Mouse (Mus musculus) lung, embryonic 14.5 days (tissue): ENCODE measurements around the gene Ghitm. TPM values are rescaled to one million over a fixed set of nuclear protein-coding genes. Genes with fewer than 3 reads are reported as not detected.
A peak's percentile ranks its signal among the peaks of the same experiment; 100 is the strongest.
"Not testable (repeated sequence)": the region's sequence is repeated elsewhere in the genome, so short reads cannot be mapped to it uniquely, and the experiment has no call there.

ENCODE experiments used
- ATAC-seq: fragments of 200-750 bp; cut with Nextera tagmentation; 2 replicates; pipeline ENCODE4 v1.8.0; 2017; ENCODE audit warnings: mild to moderate bottlenecking, moderate TSS enrichment, moderate library complexity; ENCODE audit not compliant: insufficient read depth
- DNase-seq: peaks from one replicate; pipeline ENCODE4 v3.0.0-alpha.2; 2015
- H3K27ac ChIP-seq: fragments of 300-500 bp; sonication (generic); 2 replicates; pipeline ENCODE4 v1.5.1; 2014; ENCODE audit warnings: low read depth, mild to moderate bottlenecking, moderate library complexity
- H3K27me3 ChIP-seq: fragments of 300-500 bp; sonication (generic); 2 replicates; pipeline ENCODE4 v1.6.1; 2014; ENCODE audit warnings: low read length, control low read depth; ENCODE audit not compliant: insufficient read depth
- H3K36me3 ChIP-seq: fragments of 300-500 bp; sonication (generic); 2 replicates; pipeline ENCODE4 v1.6.1; 2014; ENCODE audit warnings: control low read depth; ENCODE audit not compliant: insufficient read depth
- H3K4me1 ChIP-seq: fragments of 300-500 bp; sonication (generic); 2 replicates; pipeline ENCODE4 v1.6.1; 2014; ENCODE audit warnings: antibody characterized with exemption, control low read depth; ENCODE audit not compliant: insufficient read depth
- H3K4me2 ChIP-seq: fragments of 300-500 bp; sonication (generic); 2 replicates; pipeline ENCODE4 v1.6.1; 2014; ENCODE audit warnings: mild to moderate bottlenecking
- H3K4me3 ChIP-seq: fragments of 300-500 bp; sonication (generic); 2 replicates; pipeline ENCODE4 v1.5.1; 2014; ENCODE audit warnings: low read depth, low read length
- H3K9ac ChIP-seq: fragments of 300-500 bp; sonication (generic); 2 replicates; pipeline ENCODE4 v1.6.1; 2014
- H3K9me3 ChIP-seq: fragments of 300-500 bp; sonication (generic); 2 replicates; pipeline ENCODE4 v1.6.1; 2016; ENCODE audit warnings: low read depth, low read length, control low read depth
- CTCF ChIP-seq: IDR thresholded peaks from 2 replicates; pipeline ENCODE4 v1.5.1; 2016; ENCODE audit warnings: antibody characterized with exemption, low read depth
- WGBS: fragments of 180-500 bp; shearing (Covaris S2); extraction: QIAGEN DNeasy Blood & Tissue Kit; methylation state at CpG from one replicate; pipeline ENCODE4 v1.1.7; 2014; 5-methylcytosine and 5-hydroxymethylcytosine counted together
- polyA plus RNA-seq: library from polyadenylated mRNA; unstranded; fragments of >200 nt; fragmentation: Nextera tagmentation; extraction: Ambion mirVana; gene quantifications from 2 replicates; pipeline ENCODE4 v1.2.1, GENCODE M21; 2014

The Ghitm gene
- polyA plus RNA-seq, 1 experiment from 2014 or later = 186 TPM

DNA sequence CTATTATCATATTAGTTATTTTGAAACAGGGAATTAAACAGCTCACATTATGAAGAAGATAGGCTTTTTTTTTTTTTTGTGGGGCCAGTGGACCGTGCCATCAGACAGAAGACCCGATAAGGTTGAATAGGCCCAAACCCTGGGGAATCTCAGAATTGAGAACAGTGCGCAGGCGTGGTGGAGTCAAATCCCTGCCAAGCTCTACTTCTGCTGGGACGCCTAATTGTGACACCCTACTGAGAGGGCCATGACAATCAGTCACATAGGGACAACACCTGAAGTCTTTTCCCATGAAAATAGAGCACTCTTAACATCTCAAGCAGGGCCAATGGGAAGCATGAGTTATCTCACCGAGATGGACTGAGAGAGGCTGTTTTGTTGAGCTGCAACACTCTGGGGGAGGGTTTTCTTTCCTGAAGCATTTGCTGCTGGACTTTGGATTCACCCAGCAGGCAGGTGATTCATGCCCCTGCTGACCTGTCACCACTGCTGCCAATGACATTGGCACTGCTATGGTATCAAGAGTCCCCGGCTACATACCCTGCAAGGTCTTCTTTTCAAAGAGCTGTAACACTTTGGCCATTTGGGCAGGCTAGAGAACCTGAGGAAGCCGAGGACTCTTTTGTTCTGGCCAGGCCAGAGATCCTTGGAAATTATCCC is 4.1 kb upstream of the Ghitm start:
- Histone ChIP-seq H3K9ac (no peak overlapping the region), H3K4me1 (peaks cover under 1% of the 10 kb centered on the region; the same call in 1 of the 2 replicates), H3K27me3 (no peaks in the 10 kb centered on the region), H3K9me3 (no peaks in the 10 kb centered on the region), H3K36me3 (no peaks in the 10 kb centered on the region), H3K4me3 (no peak overlapping the region), H3K4me2 (no peak overlapping the region), H3K27ac (no peak overlapping the region)
- DNase-seq (no peak), ATAC-seq (no peak)
- 73% methylated on average over 8 of the region's 8 CpGs for WGBS
- no peak for TF ChIP-seq CTCF

- not testable (repeated sequence) for DNase-seq, H3K4me3 ChIP-seq, H3K9me3 ChIP-seq, H3K27me3 ChIP-seq, H3K9ac ChIP-seq, H3K36me3 ChIP-seq, ATAC-seq, H3K27ac ChIP-seq, H3K4me1 ChIP-seq, H3K4me2 ChIP-seq
- 73% methylated on average over 2 of the region's 3 CpGs for WGBS
Observed at GRCm38 (mm10) chr14:37137596-37137995, 2.5 kb upstream of the Ghitm start.

DNA sequence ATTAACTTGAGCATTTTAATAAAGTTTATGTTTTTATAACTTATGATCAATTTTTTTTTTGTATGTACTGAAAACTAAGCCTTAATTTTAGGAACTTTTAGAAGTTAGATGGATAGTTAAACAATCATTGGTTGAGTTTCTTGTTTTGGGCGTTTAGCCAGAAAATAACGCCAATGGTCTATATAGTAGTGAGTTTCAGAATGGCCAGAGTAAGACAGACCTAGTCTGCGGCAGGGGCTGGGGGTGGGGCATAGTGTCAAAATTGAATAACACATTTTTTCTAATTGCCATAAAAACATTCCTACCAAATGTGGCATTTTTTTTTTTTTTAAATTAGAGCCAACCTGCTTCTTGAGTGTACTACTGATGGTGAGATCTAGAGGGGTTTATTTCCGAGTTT is 1.0 kb upstream of the Ghitm start:
- H3K27ac ChIP-seq = no peak overlapping the region
- no peak overlapping the region for H3K9ac ChIP-seq
- no peak overlapping the region for H3K4me3 ChIP-seq
- TF ChIP-seq CTCF = no peak
- no peaks in the 10 kb centered on the region for H3K9me3 ChIP-seq
- ATAC-seq = no peak
- H3K27me3 ChIP-seq = no peaks in the 10 kb centered on the region
- H3K4me2 ChIP-seq = no peak overlapping the region
- no peak for DNase-seq
- H3K4me1 ChIP-seq = peaks cover 3% of the 10 kb centered on the region; the same call in 1 of the 2 replicates
- H3K36me3 ChIP-seq = peaks cover 16% of the 10 kb centered on the region
- 75% methylated on average over 4 of the region's 4 CpGs for WGBS

DNA sequence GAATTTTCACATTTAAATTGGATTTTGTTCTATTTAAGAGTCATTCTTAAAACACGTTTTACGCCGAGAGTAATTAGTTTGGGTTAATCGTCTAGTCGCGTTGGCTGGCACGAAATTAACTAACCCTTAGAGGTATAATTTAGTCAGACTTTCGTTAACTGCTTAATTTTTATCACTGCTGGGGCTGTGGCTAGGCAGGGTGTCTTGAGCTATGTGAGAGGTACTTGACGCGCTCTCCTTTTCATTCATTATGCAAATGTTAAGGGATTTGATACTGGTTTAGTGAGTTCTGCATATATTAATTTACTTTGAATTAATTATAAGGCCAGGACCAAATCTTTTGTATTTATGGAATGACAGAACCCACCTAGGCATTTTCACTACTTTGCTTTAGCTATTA is 599 bp upstream of the Ghitm start:
- ATAC-seq (peak; percentile 23; the same call in 1 of the 2 replicates), DNase-seq (peak; percentile 11)
- no peak for TF ChIP-seq CTCF
- WGBS = 2% methylated on average over 10 of the region's 10 CpGs
- Histone ChIP-seq H3K9me3 (no peaks in the 10 kb centered on the region), H3K4me1 (peaks cover 3% of the 10 kb centered on the region; the same call in 1 of the 2 replicates), H3K4me3 (peak overlapping the region; percentile 60), H3K36me3 (peaks cover 19% of the 10 kb centered on the region), H3K9ac (peak overlapping the region; percentile 73), H3K27ac (no peak overlapping the region), H3K4me2 (peak overlapping the region; percentile 71), H3K27me3 (no peaks in the 10 kb centered on the region)

GRCm38 (mm10) chr14:37134304-37135126 is 557 bp downstream of the Ghitm start:
- Histone ChIP-seq H3K36me3 (peaks cover 26% of the 10 kb centered on the region), H3K4me2 (peak overlapping the region; percentile 62), H3K9ac (peak overlapping the region; percentile 73), H3K9me3 (no peaks in the 10 kb centered on the region), H3K4me1 (peaks cover 3% of the 10 kb centered on the region; the same call in 1 of the 2 replicates), H3K4me3 (peak overlapping the region; percentile 60), H3K27me3 (no peaks in the 10 kb centered on the region), H3K27ac (peak overlapping the region; percentile 82)
- peak; percentile 40 for DNase-seq
- peak; percentile 66; the same call in 1 of the 2 replicates for ATAC-seq
- WGBS = 1% methylated on average over 40 of the region's 40 CpGs
- no peak for TF ChIP-seq CTCF

DNA sequence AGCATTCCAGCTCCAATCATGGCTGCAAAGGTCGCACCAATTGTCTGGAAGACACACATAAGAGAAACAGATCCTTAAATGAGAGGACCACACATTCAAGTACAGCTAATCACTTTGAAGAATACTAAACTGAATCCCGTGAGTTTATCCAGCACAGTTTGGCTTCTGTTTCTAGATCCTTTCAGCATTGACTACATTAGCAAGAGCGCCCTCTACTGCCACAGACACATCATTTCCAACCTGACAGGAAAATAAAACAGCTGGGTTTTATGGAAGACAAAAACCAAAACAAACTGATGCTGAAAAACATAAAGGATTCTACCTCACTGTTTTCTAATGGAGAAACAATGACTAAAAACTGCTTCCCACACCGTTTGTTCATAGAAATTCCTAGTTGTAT is 7.4 kb downstream of the Ghitm start:
- Histone ChIP-seq H3K4me3 (no peak overlapping the region), H3K4me2 (no peak overlapping the region), H3K9me3 (no peaks in the 10 kb centered on the region), H3K27ac (no peak overlapping the region), H3K4me1 (no peaks in the 10 kb centered on the region), H3K27me3 (no peaks in the 10 kb centered on the region), H3K36me3 (peaks cover 77% of the 10 kb centered on the region), H3K9ac (no peak overlapping the region)
- DNase-seq (peak; percentile 79), ATAC-seq (no peak)
- 43% methylated on average over 4 of the region's 4 CpGs for WGBS
- TF ChIP-seq CTCF = peak; percentile 62

- no peak overlapping the region for H3K4me2 ChIP-seq
- H3K9me3 ChIP-seq = no peaks in the 10 kb centered on the region
- no peaks in the 10 kb centered on the region for H3K4me1 ChIP-seq
- no peak overlapping the region for H3K9ac ChIP-seq
- H3K4me3 ChIP-seq = no peak overlapping the region
- ATAC-seq (no peak), DNase-seq (no peak)
- no peak overlapping the region for H3K27ac ChIP-seq
- no peaks in the 10 kb centered on the region for H3K27me3 ChIP-seq
- no peak for TF ChIP-seq CTCF
- WGBS = 95% methylated on average over 4 of the region's 4 CpGs
- H3K36me3 ChIP-seq = peaks cover 29% of the 10 kb centered on the region
Observed at GRCm38 (mm10) chr14:37119233-37119632, 15.8 kb downstream of the Ghitm start.
